Mouse (Mus musculus): ENCODE measurements at regions not wholly inside any gene's neighbourhood (a gene's known extent, or its start where the extent isn't known, plus 50 kb on each side); places are given as distances from the start of the nearest gene placed in this dataset.
"Not testable (repeated sequence)": the region's sequence is repeated elsewhere in the genome, so short reads cannot be mapped to it uniquely, and the experiment has no call there.

DNA sequence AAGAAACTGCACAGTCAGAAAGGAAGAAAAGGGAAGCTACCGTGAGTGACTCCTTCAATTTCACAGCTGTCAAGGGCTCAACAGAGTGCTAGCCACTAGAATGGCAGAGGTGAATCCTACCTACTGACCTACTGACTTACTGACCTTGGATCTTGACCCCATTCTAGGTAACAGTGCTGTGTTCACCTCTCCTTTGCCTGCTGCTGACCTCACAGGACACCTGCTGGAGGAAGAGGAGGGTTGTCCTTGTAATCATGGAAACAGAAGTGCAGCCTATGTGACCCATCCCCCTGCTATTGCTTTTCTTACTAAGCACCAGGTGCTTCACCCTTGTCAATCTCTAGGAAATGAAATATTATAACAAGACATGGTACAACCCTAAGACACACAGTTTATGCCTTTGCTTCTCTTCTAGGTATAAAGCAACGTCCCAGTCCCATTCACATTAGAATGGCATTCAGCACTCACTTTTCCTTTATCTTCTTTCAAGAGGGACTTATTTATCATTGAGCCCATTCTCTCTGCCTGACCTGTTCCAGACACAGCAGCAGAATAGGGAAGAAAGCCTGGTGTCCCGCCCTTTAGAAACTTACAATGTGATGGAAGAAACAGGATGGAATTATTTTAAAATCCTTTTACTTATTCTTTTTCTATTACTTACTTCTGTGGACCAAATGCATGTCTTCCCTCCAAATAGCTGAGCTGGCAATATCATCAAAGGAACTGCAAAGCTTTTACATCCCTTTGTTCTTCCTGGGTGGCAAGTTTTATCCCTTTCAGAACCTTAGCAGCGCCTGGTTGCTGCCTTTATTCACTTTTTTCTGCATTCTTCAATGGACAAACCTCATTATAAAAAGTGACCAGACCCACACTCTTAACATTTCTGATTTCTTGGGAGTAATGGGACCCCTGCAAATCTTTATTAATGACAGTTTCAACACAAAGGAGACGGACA is 176.5 kb downstream of the Alg10b start:
- no peak for DNase-seq

GRCm38 (mm10) chr15:90420776-90421175 is 196.7 kb downstream of the Alg10b start:
- DNase-seq, result no peak

GRCm38 (mm10) chr15:90422122-90422614 is 198.1 kb downstream of the Alg10b start:
- no peak for DNase-seq

GRCm38 (mm10) chr15:90431048-90431447 is 206.9 kb downstream of the Alg10b start:
- not testable (repeated sequence) for DNase-seq

DNA sequence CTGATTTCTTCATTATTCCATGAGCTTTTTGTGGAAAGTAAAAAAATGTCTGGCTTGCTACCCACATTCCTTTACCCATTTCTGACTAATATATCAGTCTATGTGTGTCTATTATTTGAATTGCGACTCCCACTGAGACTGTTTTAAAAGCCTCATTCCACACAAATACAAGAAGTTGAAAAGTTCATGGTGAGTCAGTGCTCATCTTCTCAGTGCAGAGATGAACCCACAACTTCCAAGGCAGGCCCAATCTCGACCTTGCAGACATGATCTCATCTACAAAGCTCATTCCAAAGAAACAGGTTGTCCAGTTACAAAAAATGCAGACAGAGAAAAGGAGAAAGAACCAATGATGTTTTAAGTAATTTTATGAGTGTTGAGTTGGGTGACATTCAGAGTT is 208.0 kb downstream of the Alg10b start:
- no peak for DNase-seq

DNA sequence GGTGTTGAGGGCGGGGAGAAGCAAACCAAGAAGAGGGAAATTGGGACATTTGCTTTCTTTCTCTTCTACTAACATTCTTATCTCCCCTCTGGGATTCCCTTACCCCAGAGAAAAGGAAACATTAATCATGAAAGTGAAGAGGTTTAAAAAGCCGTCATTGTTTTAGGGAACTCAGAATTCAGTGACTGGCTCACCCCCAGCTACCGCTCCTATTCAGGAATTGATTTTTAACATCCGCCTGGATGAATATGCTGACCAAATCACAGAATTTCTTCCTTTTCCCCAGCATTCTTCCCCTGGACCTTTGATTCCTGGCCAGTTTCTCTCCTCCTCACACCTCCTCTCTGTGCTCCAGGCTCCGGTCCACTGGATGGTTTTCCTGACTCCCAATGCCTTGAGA is 211.2 kb downstream of the Alg10b start:
- DNase-seq, result no peak
